Mouse (Mus musculus) neural tube, embryonic 15.5 days (tissue): ENCODE results near the gene Pnkp. TPM values are rescaled to one million over a fixed set of nuclear protein-coding genes. Genes with fewer than 3 reads are reported as not detected.
A peak's percentile ranks its signal among the peaks of the same experiment; 100 is the strongest.
"Not testable (repeated sequence)": the region's sequence is repeated elsewhere in the genome, so short reads cannot be mapped to it uniquely, and the experiment has no call there.

Source experiments
- ATAC-seq: fragments of 200-750 bp; cut with Nextera tagmentation; 2 replicates; pipeline ENCODE4 v1.8.0; 2017; ENCODE audit warnings: mild to moderate bottlenecking, moderate TSS enrichment, moderate library complexity; ENCODE audit not compliant: low FRiP score
- H3K27ac ChIP-seq: fragments of 300-500 bp; sonication (generic); replicated peaks from 2 replicates; pipeline ENCODE4 v1.5.1; 2015; ENCODE audit warnings: mild to moderate bottlenecking, inconsistent platforms
- H3K27me3 ChIP-seq: fragments of 300-500 bp; sonication (generic); replicated peaks from 2 replicates; pipeline ENCODE4 v1.6.1; 2015; ENCODE audit warnings: inconsistent platforms
- H3K36me3 ChIP-seq: fragments of 300-500 bp; sonication (generic); 2 replicates; pipeline ENCODE4 v1.6.1; 2015; ENCODE audit warnings: inconsistent platforms
- H3K4me1 ChIP-seq: fragments of 300-500 bp; sonication (generic); 2 replicates; pipeline ENCODE4 v1.6.1; 2015; ENCODE audit warnings: inconsistent platforms
- H3K4me2 ChIP-seq: fragments of 300-500 bp; sonication (generic); 2 replicates; pipeline ENCODE4 v1.6.1; 2015; ENCODE audit warnings: inconsistent platforms, mild to moderate bottlenecking, moderate library complexity
- H3K4me3 ChIP-seq: fragments of 300-500 bp; sonication (generic); replicated peaks from 2 replicates; pipeline ENCODE4 v1.5.1; 2015; ENCODE audit warnings: mild to moderate bottlenecking, inconsistent platforms
- H3K9ac ChIP-seq: fragments of 300-500 bp; sonication (generic); replicated peaks from 2 replicates; pipeline ENCODE4 v1.6.1; 2015; ENCODE audit warnings: mild to moderate bottlenecking, inconsistent platforms
- H3K9me3 ChIP-seq: fragments of 300-500 bp; sonication (generic); replicated peaks from 2 replicates; pipeline ENCODE4 v1.6.1; 2016; ENCODE audit warnings: inconsistent platforms
- WGBS: fragments of 180-500 bp; shearing (Covaris S2); methylation state at CpG from one replicate; pipeline ENCODE4 v1.1.7; 2015; ENCODE audit warnings: mixed read lengths; 5-methylcytosine and 5-hydroxymethylcytosine counted together
- polyA plus RNA-seq: library from polyadenylated mRNA; unstranded; fragments of >200 nt; fragmentation: Nextera tagmentation; extraction: Ambion mirVana; gene quantifications from 2 replicates; pipeline ENCODE4 v1.2.1, GENCODE M21; 2015

Pnkp gene
- polyA plus RNA-seq, 1 experiment from 2014 or later: 29.2 TPM

GRCm38 (mm10) chr7:44866276-44867009, 9.5 kb downstream of the Pnkp start:
- peaks cover 43% of the 10 kb centered on the region for H3K36me3 ChIP-seq
- ATAC-seq: no peak
- 50% methylated on average over 15 of the region's 15 CpGs for WGBS
- H3K27me3 ChIP-seq: no peaks in the 10 kb centered on the region
- H3K4me2 ChIP-seq: peak overlapping the region; percentile 80
- peak overlapping the region; percentile 68 for H3K27ac ChIP-seq
- H3K9ac ChIP-seq: peak overlapping the region; percentile 9; the same call in 1 of the 2 replicates
- peak overlapping the region; percentile 75 for H3K4me3 ChIP-seq
- H3K9me3 ChIP-seq: no peaks in the 10 kb centered on the region
- H3K4me1 ChIP-seq: peaks cover 56% of the 10 kb centered on the region

- H3K9me3 ChIP-seq: no peaks in the 10 kb centered on the region
- ATAC-seq: no peak
- peak overlapping the region; percentile 96 for H3K9ac ChIP-seq
- H3K4me2 ChIP-seq: peak overlapping the region; percentile 80
- peaks cover 55% of the 10 kb centered on the region for H3K4me1 ChIP-seq
- 77% methylated on average over 19 of the region's 19 CpGs for WGBS
- peak overlapping the region; percentile 68; the same call in 1 of the 2 replicates for H3K27ac ChIP-seq
- H3K36me3 ChIP-seq: peaks cover 36% of the 10 kb centered on the region
- H3K27me3 ChIP-seq: no peaks in the 10 kb centered on the region
- H3K4me3 ChIP-seq: peak overlapping the region; percentile 75
Observed at GRCm38 (mm10) chr7:44867010-44867702, 10.2 kb downstream of the Pnkp start.

GRCm38 (mm10) chr7:44867802-44868201, 10.9 kb downstream of the Pnkp start:
- peak overlapping the region; percentile 99; the same call in 1 of the 2 replicates for H3K27ac ChIP-seq
- H3K4me1 ChIP-seq: peaks cover 55% of the 10 kb centered on the region
- 47% methylated on average over 9 of the region's 9 CpGs for WGBS

GRCm38 (mm10) chr7:44868465-44868864, 11.5 kb downstream of the Pnkp start:
- no peaks in the 10 kb centered on the region for H3K9me3 ChIP-seq
- no peaks in the 10 kb centered on the region for H3K27me3 ChIP-seq
- H3K4me3 ChIP-seq: peak overlapping the region; percentile 75
- H3K4me1 ChIP-seq: peaks cover 55% of the 10 kb centered on the region
- peak overlapping the region; percentile 99 for H3K27ac ChIP-seq
- ATAC-seq: no peak
- H3K4me2 ChIP-seq: peak overlapping the region; percentile 80
- peaks cover 23% of the 10 kb centered on the region for H3K36me3 ChIP-seq
- peak overlapping the region; percentile 96 for H3K9ac ChIP-seq
- 5% methylated on average over 16 of the region's 16 CpGs for WGBS

More at GRCm38 (mm10) chr7:44867802-44868201, 10.9 kb downstream of the Pnkp start:
- Histone ChIP-seq H3K27me3 (no peaks in the 10 kb centered on the region), H3K9me3 (no peaks in the 10 kb centered on the region), H3K4me3 (peak overlapping the region; percentile 75), H3K4me2 (peak overlapping the region; percentile 80), H3K9ac (peak overlapping the region; percentile 96), H3K36me3 (peaks cover 29% of the 10 kb centered on the region)
- no peak for ATAC-seq

- no peaks in the 10 kb centered on the region for H3K27me3 ChIP-seq
- ATAC-seq: peak; percentile 43
- H3K36me3 ChIP-seq: peaks cover 16% of the 10 kb centered on the region
- peak overlapping the region; percentile 99 for H3K27ac ChIP-seq
- H3K4me2 ChIP-seq: peak overlapping the region; percentile 80
- peak overlapping the region; percentile 75 for H3K4me3 ChIP-seq
- WGBS: under 1% methylated on average over 68 of the region's 108 CpGs
- peak overlapping the region; percentile 96 for H3K9ac ChIP-seq
- peaks cover 55% of the 10 kb centered on the region for H3K4me1 ChIP-seq
- H3K9me3 ChIP-seq: no peaks in the 10 kb centered on the region
Observed at GRCm38 (mm10) chr7:44868919-44869696, 12.2 kb downstream of the Pnkp start.

GRCm38 (mm10) chr7:44869697-44870528, 13.0 kb downstream of the Pnkp start, which contains the start of gene Ptov1:
Gene Ptov1 (minus strand): TSS chr7:44869788.
- H3K36me3 ChIP-seq: peaks cover 8% of the 10 kb centered on the region; the same call in 1 of the 2 replicates
- peak within 1 kb of the TSS; percentile 99 for H3K27ac ChIP-seq
- H3K27me3 ChIP-seq: no peaks in the 10 kb centered on the region
- H3K4me2 ChIP-seq: peak within 1 kb of the TSS; percentile 80
- H3K4me1 ChIP-seq: peaks cover 47% of the 10 kb centered on the region
- no peaks in the 10 kb centered on the region for H3K9me3 ChIP-seq
- ATAC-seq: peak; percentile 96
- 7% methylated on average over 29 of the region's 29 CpGs for WGBS
- peak within 1 kb of the TSS; percentile 96 for H3K9ac ChIP-seq
- peak within 1 kb of the TSS; percentile 75 for H3K4me3 ChIP-seq

- Histone ChIP-seq H3K9ac (peak overlapping the region; percentile 33), H3K27me3 (no peaks in the 10 kb centered on the region), H3K9me3 (no peaks in the 10 kb centered on the region), H3K4me3 (peak overlapping the region; percentile 75), H3K4me1 (peaks cover 40% of the 10 kb centered on the region), H3K4me2 (peak overlapping the region; percentile 80), H3K27ac (peak overlapping the region; percentile 99), H3K36me3 (0 out of 2 replicates have a peak, but pooled peaks cover 5% of the 10 kb centered on the region)
- WGBS: 80% methylated on average over 6 of the region's 6 CpGs
- ATAC-seq: no peak
Observed at GRCm38 (mm10) chr7:44870614-44871013, 13.7 kb downstream of the Pnkp start.

- H3K9me3 ChIP-seq: no peaks in the 10 kb centered on the region
- ATAC-seq: no peak
- H3K4me3 ChIP-seq: no peak overlapping the region
- H3K27me3 ChIP-seq: no peaks in the 10 kb centered on the region
- 37% methylated on average over 1 of the region's 1 CpGs for WGBS
- peaks cover 34% of the 10 kb centered on the region for H3K4me1 ChIP-seq
- 0 out of 2 replicates have a peak overlapping the region, but pooled peaks have one; percentile 23 for H3K27ac ChIP-seq
- no peak overlapping the region for H3K9ac ChIP-seq
- peaks cover 10% of the 10 kb centered on the region for H3K36me3 ChIP-seq
- H3K4me2 ChIP-seq: no peak overlapping the region
Observed at GRCm38 (mm10) chr7:44871181-44871580, 14.2 kb downstream of the Pnkp start.

GRCm38 (mm10) chr7:44871774-44872173, 14.8 kb downstream of the Pnkp start:
- Histone ChIP-seq H3K36me3 (peaks cover 11% of the 10 kb centered on the region), H3K4me1 (peaks cover 28% of the 10 kb centered on the region)
- not testable (repeated sequence) for H3K4me2 ChIP-seq, ATAC-seq, H3K4me3 ChIP-seq, H3K27ac ChIP-seq, H3K9ac ChIP-seq, H3K27me3 ChIP-seq, H3K9me3 ChIP-seq
- WGBS: 94% methylated on average over 2 of the region's 2 CpGs

GRCm38 (mm10) chr7:44877833-44878232, 20.9 kb downstream of the Pnkp start:
- Histone ChIP-seq H3K36me3 (peaks cover 71% of the 10 kb centered on the region), H3K27ac (no peak overlapping the region), H3K4me1 (no peaks in the 10 kb centered on the region), H3K9me3 (no peaks in the 10 kb centered on the region), H3K27me3 (no peaks in the 10 kb centered on the region), H3K9ac (no peak overlapping the region), H3K4me2 (no peak overlapping the region), H3K4me3 (no peak overlapping the region)
- WGBS: 89% methylated on average over 14 of the region's 14 CpGs
- ATAC-seq: no peak
